Mouse (Mus musculus) heart, adult 9 months (tissue): Measurements from ENCODE around the gene Crybg1.

Source experiments
- DNase-seq, 2 experiments: peaks; one replicate each; pipeline ENCODE4 v3.0.0; 2022; ENCODE audit warnings: low spot score in 2 of 2

The Crybg1 gene

DNA sequence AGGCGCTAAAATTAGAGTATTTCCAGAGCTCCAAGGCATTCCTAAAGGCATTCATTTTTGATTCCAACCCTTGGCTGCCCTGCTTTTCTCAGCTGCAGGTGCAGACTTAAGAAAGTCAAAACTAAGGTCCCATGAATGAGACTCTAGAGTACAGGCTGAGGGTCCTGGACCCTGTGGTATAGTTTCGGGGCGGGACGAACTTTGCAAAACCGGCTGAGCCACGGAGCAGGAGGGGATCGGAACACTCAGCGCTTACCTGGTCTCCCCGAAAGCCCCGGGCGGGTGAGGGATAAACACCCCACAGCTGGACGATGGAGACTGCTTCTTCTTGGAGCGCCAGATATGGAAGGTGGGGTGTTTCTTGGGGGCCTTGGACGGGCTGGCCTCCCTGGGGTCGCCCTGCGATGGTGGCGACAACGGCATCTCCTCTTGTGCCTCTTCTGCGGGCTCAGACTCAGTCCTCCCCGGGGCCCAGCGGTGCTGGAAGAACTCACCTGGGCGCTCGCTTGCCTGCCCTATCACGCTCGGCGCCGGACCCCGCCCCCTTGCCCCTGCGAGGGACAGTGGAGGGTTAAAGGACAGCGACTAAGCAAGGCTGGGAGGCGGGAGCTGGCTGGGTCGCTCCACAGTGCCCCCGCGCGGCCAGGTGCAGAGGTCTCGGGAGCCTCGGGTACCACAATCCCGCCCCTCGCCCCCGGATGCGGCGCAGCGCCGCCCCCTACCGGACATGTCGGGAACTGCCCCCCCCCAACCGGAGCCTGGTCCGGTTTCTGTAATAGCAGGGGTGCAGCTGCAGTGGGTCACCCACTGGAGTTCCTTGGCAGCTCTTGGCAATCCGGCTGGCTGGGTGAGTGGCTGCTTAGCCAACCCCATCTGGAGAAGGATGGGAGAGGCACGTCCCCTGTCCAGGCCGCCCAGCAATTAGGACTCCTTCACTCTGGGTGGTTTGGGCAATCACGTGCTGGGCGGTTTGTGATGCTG lies at the start of gene Crybg1:
Gene Crybg1 (minus strand): TSS at position 517 of the 981 bp plus-strand sequence.
- DNase-seq: no peak

- DNase-seq: peak; percentile 9
These were observed 28.7 kb upstream of the Crybg1 start for GRCm38 (mm10) chr10:44177365-44177764.

- DNase-seq: no peak
These were observed 27.9 kb upstream of the Crybg1 start for GRCm38 (mm10) chr10:44176548-44176947.

GRCm38 (mm10) chr10:44176120-44176519 lies 27.5 kb upstream of the Crybg1 start:
- DNase-seq: no peak

GRCm38 (mm10) chr10:44170145-44170544 lies 21.5 kb upstream of the Crybg1 start:
- no peak for DNase-seq

- no peak for DNase-seq
These were observed 18.4 kb upstream of the Crybg1 start for GRCm38 (mm10) chr10:44167061-44167460.

- DNase-seq: no peak
These were observed 15.8 kb upstream of the Crybg1 start for GRCm38 (mm10) chr10:44164258-44164975.

DNA sequence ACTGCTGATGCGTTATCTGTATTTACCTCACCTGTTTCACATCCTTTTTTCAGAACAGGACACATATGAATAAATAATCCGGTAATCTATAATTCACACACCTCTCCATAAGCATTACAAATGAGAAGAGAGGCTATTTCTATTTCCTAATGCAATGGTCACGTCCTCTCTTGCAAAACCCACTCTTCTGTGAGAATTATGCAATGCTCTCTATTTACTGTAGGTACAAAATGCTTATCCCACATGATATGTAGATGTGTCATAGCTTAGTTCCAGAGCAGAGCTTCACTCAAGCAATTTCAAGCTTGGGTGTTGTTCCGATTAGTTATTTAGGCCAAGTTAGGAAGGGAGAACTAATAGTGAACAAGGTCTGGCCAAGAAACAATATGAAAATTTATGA lies 14.4 kb upstream of the Crybg1 start:
- no peak for DNase-seq

- no peak for DNase-seq
These were observed 11.5 kb upstream of the Crybg1 start for GRCm38 (mm10) chr10:44160150-44160549.

- DNase-seq: no peak
These were observed 8.8 kb upstream of the Crybg1 start for GRCm38 (mm10) chr10:44157489-44157888.

GRCm38 (mm10) chr10:44150501-44150900 lies 1.8 kb upstream of the Crybg1 start:
- DNase-seq: no peak

DNA sequence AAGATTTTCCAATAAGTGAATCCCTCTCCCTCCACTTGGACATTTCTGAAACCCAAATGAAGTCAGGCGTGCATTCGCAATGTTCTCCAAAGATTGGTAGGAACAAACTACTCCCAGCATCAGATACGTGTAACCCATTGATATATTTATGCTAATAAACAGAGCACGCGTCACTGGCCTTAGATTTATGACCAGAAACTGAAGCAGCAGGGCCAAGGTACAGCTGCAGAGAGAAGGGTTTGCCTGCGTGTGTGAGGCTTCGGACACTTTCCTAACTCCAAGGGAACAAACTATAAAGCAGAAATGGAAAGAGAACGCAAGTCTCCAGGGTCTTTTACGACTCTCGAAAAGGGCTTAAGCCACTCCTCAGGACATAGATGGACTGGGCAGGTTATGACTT lies 5.3 kb downstream of the Crybg1 start:
- no peak for DNase-seq

- DNase-seq: no peak
These were observed 10.4 kb downstream of the Crybg1 start for GRCm38 (mm10) chr10:44138137-44138855.

GRCm38 (mm10) chr10:44126047-44126446 lies 22.6 kb downstream of the Crybg1 start:
- DNase-seq: no peak

DNA sequence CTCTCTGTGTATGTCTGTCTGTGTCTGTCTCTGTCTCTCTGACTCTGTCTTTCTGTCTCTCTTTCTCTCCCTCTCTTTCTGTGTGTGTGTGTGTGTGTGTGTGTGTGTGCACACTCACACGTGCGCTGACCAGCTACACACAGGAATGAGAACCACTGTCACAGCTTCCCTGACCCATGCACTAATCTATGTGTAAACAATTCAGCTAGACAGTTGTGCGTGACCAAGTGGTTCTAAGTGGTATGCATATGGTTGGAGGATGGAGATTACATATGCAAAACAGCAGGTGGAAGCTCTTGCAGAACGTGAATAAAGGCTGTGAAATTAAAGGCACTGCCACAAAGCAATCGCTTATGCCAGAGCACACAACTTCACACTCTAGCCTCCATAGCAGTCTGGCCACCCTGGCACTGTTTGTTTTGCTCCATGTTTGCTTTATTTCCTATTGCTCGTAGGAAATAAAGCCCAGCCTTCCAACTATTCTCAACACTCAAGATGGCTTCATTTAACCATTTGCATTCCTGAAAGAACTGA lies 24.2 kb downstream of the Crybg1 start:
- no peak for DNase-seq

DNA sequence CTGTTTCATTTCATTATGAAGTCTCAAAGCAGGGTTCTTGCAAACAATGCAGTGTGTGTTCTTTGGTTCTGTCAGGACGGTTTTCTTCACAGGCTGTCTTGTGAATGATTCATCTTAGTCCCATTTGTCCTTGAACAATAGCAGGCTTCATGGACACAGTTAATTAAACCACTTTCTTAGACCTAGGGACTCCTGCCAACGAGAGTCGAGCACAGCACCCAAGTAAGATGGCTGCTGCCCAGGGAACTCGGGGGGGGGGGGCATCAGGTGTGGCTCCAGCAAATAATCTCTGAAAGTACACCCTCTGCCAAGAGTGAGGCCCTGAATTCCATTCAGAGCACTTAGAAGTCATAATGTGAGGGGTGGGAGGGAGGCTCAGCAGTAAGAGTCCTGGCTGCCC lies 30.0 kb downstream of the Crybg1 start:
- DNase-seq: no peak

DNA sequence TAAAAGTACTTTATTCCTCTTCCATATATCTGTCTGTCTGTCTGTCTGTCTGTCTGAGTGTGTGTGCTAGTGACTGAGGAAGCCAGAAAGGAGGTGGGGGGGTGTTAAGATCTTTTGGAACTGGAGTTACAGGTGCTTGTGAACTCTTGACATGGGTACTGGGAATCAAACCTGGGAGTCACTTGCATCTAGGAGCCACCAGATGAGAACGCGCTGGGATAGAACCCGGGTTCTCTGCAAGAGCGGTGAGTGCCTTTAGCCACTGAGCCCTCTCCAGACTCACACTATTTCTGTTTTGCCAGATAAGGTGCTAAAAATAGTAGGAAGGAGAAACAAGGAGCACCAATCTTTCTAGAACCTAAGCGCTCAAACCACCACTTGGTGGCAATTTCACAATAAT lies 31.9 kb downstream of the Crybg1 start:
- DNase-seq: no peak

DNA sequence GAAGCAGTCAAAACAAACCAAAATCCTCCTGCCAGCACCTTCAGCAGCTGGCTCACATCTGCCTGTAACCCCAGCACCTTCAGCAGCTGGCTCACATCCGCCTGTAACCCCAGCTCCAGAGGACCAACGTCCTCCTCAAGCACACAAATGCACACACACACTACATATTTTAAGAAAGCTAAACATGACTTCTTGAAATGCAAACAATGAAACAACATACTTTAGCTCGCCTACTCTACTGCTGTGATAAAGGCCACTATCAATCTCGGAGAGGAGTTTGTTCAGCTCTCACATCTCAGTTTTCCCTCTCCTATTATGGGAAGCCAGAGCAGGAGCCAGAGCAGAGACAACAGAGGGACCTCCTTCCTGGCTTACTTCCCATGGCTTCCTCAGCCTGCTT lies 34.0 kb downstream of the Crybg1 start:
- DNase-seq: no peak

GRCm38 (mm10) chr10:44112005-44112675 lies 36.5 kb downstream of the Crybg1 start:
- no peak for DNase-seq

- no peak for DNase-seq
These were observed 37.5 kb downstream of the Crybg1 start for GRCm38 (mm10) chr10:44111168-44111567.

DNA sequence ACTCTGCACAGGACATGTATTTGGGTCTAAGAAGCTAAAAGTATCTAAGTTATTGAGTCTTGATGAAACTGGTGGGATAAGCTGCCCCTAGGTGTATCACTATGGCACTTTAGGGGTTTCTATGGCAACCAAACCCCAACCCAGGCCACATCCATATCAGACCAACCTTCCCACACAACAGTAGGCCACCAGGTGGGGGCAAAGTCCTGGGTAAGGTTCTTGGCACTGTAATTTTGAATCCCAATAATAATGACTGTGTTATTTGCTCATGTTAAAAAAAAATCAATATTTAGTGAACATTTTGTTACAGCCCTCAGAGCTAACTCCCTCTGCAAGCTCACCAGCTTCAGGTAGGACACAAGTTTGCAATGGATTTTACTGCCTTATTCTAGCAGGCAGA lies 38.2 kb downstream of the Crybg1 start:
- DNase-seq: no peak
